18 mouse cellular contexts compared by ENCODE assay signal in the genomic region with DNA sequence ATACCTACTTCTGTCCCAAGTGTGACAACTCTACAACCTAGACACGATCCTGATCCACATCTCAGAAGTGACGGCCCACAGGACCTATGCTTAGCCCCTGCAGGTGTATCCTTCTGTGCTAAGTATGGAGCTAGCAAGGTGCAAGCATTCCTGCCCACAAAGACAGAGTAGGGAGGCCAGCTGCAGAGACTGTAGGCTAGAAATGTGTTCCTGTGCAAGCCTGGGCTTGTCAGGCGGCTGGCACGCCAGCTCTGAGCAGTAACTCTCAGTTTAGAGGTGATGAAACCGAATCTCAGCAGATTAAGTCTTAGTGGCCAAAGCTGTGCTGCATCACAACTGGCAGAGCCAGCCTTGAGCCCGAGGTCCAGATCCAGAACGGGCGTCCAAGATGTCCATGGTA. TPM values are rescaled to one million over a fixed set of nuclear protein-coding genes. Genes with fewer than 3 reads are reported as not detected.
DNase-seq lines count a peak whose midpoint lies in the region; ATAC-seq and TF ChIP-seq lines count a peak whose summit lies in the region.
"Had no signal": no experiment of that assay in that cellular context is flagged by ENCODE, and none has a peak within 500 bp of the region (broad histone marks: within the 10 kb centered on the region; RNA-seq: fewer than 3 reads in every experiment).

No protein-coding gene starts in this region.

- TF ChIP-seq EP300 in liver, postnatal 0 days (IDR thresholded peaks at IDR 0.05; ENCODE audit: low read depth): no peak

- no peak for DNase-seq in forebrain, embryonic 11.5 days (ENCODE audit: low spot score)
- no peak for DNase-seq in midbrain, embryonic 10.5 days (ENCODE audit: low spot score)
- DNase-seq in midbrain, embryonic 11.5 days (ENCODE audit: low spot score, missing footprints): no peak
- peak; percentile 13 for DNase-seq in embryonic facial prominence, embryonic 11.5 days (ENCODE audit: low spot score)
- DNase-seq in liver, postnatal 0 days: no peak
- DNase-seq: adrenal gland, postnatal 25 days; cerebellum, adult 11 months; cerebellum, postnatal 10 days; gastrocnemius, postnatal 25 days; kidney, adult 11 months; spleen, adult 18-20 months had no signal

- H3K27ac ChIP-seq in forebrain, embryonic 13.5 days: peak overlapping the region; percentile 0; the same call in 1 of the 2 replicates
- no peak overlapping the region for H3K27ac ChIP-seq in forebrain, embryonic 11.5 days (ENCODE audit: low read depth, low read length)
- peak overlapping the region; percentile 79 for H3K27ac ChIP-seq in midbrain, embryonic 10.5 days (replicated peaks)
- H3K27ac ChIP-seq in midbrain, embryonic 11.5 days (ENCODE audit: low read depth, low read length): no peak overlapping the region
- H3K27ac ChIP-seq in embryonic facial prominence, embryonic 11.5 days (replicated peaks; ENCODE audit: low read depth, low read length): no peak overlapping the region
- peak overlapping the region; percentile 84 for H3K27ac ChIP-seq in hindbrain, embryonic 15.5 days (replicated peaks)
- H3K27ac ChIP-seq in heart, embryonic 12.5 days (ENCODE audit: poor library complexity, severe bottlenecking): no peak overlapping the region
- H3K27ac ChIP-seq in liver, postnatal 0 days (ENCODE audit: low read depth): no peak overlapping the region
- H3K27ac ChIP-seq: embryonic facial prominence, embryonic 15.5 days; liver, embryonic 14.5 days; macrophage; neural tube, embryonic 12.5 days had no signal

- ATAC-seq in forebrain, embryonic 13.5 days: no peak
- ATAC-seq in forebrain, embryonic 11.5 days (replicated peaks; ENCODE audit: low FRiP score): no peak
- no peak for ATAC-seq in midbrain, embryonic 11.5 days (ENCODE audit: low FRiP score)
- ATAC-seq in embryonic facial prominence, embryonic 11.5 days (replicated peaks; ENCODE audit: insufficient number of reproducible peaks, low FRiP score, low TSS enrichment, low read depth): no peak
- ATAC-seq in hindbrain, embryonic 15.5 days (ENCODE audit: low FRiP score, low read depth): no peak
- no peak for ATAC-seq in heart, embryonic 12.5 days (ENCODE audit: insufficient number of reproducible peaks, low FRiP score)
- ATAC-seq in liver, postnatal 0 days: no peak

- peaks cover 17% of the 10 kb centered on the region; the same call in 1 of the 2 replicates for H3K36me3 ChIP-seq in forebrain, embryonic 13.5 days (ENCODE audit: poor library complexity, severe bottlenecking)
- H3K36me3 ChIP-seq in forebrain, embryonic 11.5 days (ENCODE audit: control insufficient read depth, insufficient read depth, low read length): no peaks in the 10 kb centered on the region; the same call in 1 of the 2 replicates
- H3K36me3 ChIP-seq in midbrain, embryonic 10.5 days: peaks cover 32% of the 10 kb centered on the region
- H3K36me3 ChIP-seq in midbrain, embryonic 11.5 days (ENCODE audit: control insufficient read depth, insufficient read depth, low read length): peaks cover 2% of the 10 kb centered on the region; the same call in 1 of the 2 replicates
- H3K36me3 ChIP-seq in embryonic facial prominence, embryonic 11.5 days (replicated peaks; ENCODE audit: control insufficient read depth, insufficient read depth, low read depth, low read length): no peaks in the 10 kb centered on the region
- no peaks in the 10 kb centered on the region for H3K36me3 ChIP-seq in hindbrain, embryonic 15.5 days
- H3K36me3 ChIP-seq in heart, embryonic 12.5 days: 0 out of 2 replicates have a peak, but pooled peaks cover 4% of the 10 kb centered on the region
- H3K36me3 ChIP-seq in liver, postnatal 0 days (replicated peaks; ENCODE audit: insufficient read depth, low read length): no peaks in the 10 kb centered on the region; the same call in 1 of the 2 replicates

- H3K27me3 ChIP-seq in forebrain, embryonic 13.5 days: no peaks in the 10 kb centered on the region
- no peaks in the 10 kb centered on the region for H3K27me3 ChIP-seq in forebrain, embryonic 11.5 days (ENCODE audit: control insufficient read depth, insufficient read depth, low read length)
- peaks cover 26% of the 10 kb centered on the region for H3K27me3 ChIP-seq in midbrain, embryonic 10.5 days (ENCODE audit: low read depth, poor library complexity, severe bottlenecking)
- peaks cover 3% of the 10 kb centered on the region; the same call in 1 of the 2 replicates for H3K27me3 ChIP-seq in midbrain, embryonic 11.5 days (ENCODE audit: control insufficient read depth, insufficient read depth, low read length)
- H3K27me3 ChIP-seq in embryonic facial prominence, embryonic 11.5 days (ENCODE audit: control insufficient read depth, insufficient read depth, low read length): no peaks in the 10 kb centered on the region
- H3K27me3 ChIP-seq in hindbrain, embryonic 15.5 days: no peaks in the 10 kb centered on the region
- no peaks in the 10 kb centered on the region; the same call in 1 of the 2 replicates for H3K27me3 ChIP-seq in heart, embryonic 12.5 days (replicated peaks)
- no peaks in the 10 kb centered on the region for H3K27me3 ChIP-seq in liver, postnatal 0 days (ENCODE audit: insufficient read depth, low read length)
- H3K27me3 ChIP-seq: embryonic facial prominence, embryonic 15.5 days had no signal

- H3K4me3 ChIP-seq in forebrain, embryonic 13.5 days: no peak overlapping the region
- H3K4me3 ChIP-seq in forebrain, embryonic 11.5 days (ENCODE audit: low read depth, low read length): no peak overlapping the region
- H3K4me3 ChIP-seq in midbrain, embryonic 10.5 days: no peak overlapping the region
- H3K4me3 ChIP-seq in midbrain, embryonic 11.5 days (ENCODE audit: low read depth, low read length): no peak overlapping the region
- no peak overlapping the region for H3K4me3 ChIP-seq in embryonic facial prominence, embryonic 11.5 days (ENCODE audit: low read depth, low read length)
- no peak overlapping the region for H3K4me3 ChIP-seq in hindbrain, embryonic 15.5 days
- H3K4me3 ChIP-seq in heart, embryonic 12.5 days: no peak overlapping the region
- no peak overlapping the region for H3K4me3 ChIP-seq in liver, postnatal 0 days (ENCODE audit: low read depth, low read length)
- H3K4me3 ChIP-seq: embryonic facial prominence, embryonic 15.5 days; neural tube, embryonic 12.5 days had no signal

- no peak overlapping the region for H3K4me2 ChIP-seq in forebrain, embryonic 13.5 days
- no peak overlapping the region for H3K4me2 ChIP-seq in forebrain, embryonic 11.5 days (ENCODE audit: low read depth, low read length, severe bottlenecking)
- H3K4me2 ChIP-seq in midbrain, embryonic 11.5 days: no peak overlapping the region
- no peak overlapping the region for H3K4me2 ChIP-seq in embryonic facial prominence, embryonic 11.5 days (ENCODE audit: low read depth, low read length)
- no peak overlapping the region for H3K4me2 ChIP-seq in hindbrain, embryonic 15.5 days
- no peak overlapping the region for H3K4me2 ChIP-seq in heart, embryonic 12.5 days
- no peak overlapping the region for H3K4me2 ChIP-seq in liver, postnatal 0 days (ENCODE audit: low read depth, low read length)
- H3K4me2 ChIP-seq: embryonic facial prominence, embryonic 15.5 days had no signal

- 90% methylated on average over 8 of the region's 8 CpGs for WGBS in forebrain, embryonic 13.5 days
- WGBS in forebrain, embryonic 11.5 days: 90% methylated on average over 8 of the region's 8 CpGs
- WGBS in midbrain, embryonic 10.5 days: 88% methylated on average over 8 of the region's 8 CpGs
- 89% methylated on average over 8 of the region's 8 CpGs for WGBS in midbrain, embryonic 11.5 days
- WGBS in embryonic facial prominence, embryonic 11.5 days: 83% methylated on average over 8 of the region's 8 CpGs
- WGBS in hindbrain, embryonic 15.5 days: 88% methylated on average over 8 of the region's 8 CpGs
- 80% methylated on average over 8 of the region's 8 CpGs for WGBS in heart, embryonic 12.5 days
- WGBS in liver, postnatal 0 days (ENCODE audit: insufficient replicate concordance): 79% methylated on average over 8 of the region's 8 CpGs

- no peak overlapping the region for H3K9ac ChIP-seq in forebrain, embryonic 13.5 days
- H3K9ac ChIP-seq in forebrain, embryonic 11.5 days (ENCODE audit: low read length): no peak overlapping the region
- no peak overlapping the region for H3K9ac ChIP-seq in midbrain, embryonic 11.5 days (ENCODE audit: low read length)
- no peak overlapping the region for H3K9ac ChIP-seq in embryonic facial prominence, embryonic 11.5 days (replicated peaks; ENCODE audit: low read length)
- H3K9ac ChIP-seq in hindbrain, embryonic 15.5 days: no peak overlapping the region
- no peak overlapping the region for H3K9ac ChIP-seq in heart, embryonic 12.5 days
- no peak overlapping the region for H3K9ac ChIP-seq in liver, postnatal 0 days (replicated peaks)
- H3K9ac ChIP-seq: embryonic facial prominence, embryonic 15.5 days; liver, embryonic 14.5 days; neural tube, embryonic 12.5 days had no signal

- H3K4me1 ChIP-seq in forebrain, embryonic 13.5 days: peaks cover 28% of the 10 kb centered on the region
- peaks cover 13% of the 10 kb centered on the region for H3K4me1 ChIP-seq in forebrain, embryonic 11.5 days (replicated peaks; ENCODE audit: control insufficient read depth, insufficient read depth, low read length)
- H3K4me1 ChIP-seq in midbrain, embryonic 10.5 days: peaks cover 51% of the 10 kb centered on the region
- H3K4me1 ChIP-seq in midbrain, embryonic 11.5 days (ENCODE audit: control insufficient read depth, insufficient read depth, low read length): peaks cover 11% of the 10 kb centered on the region
- H3K4me1 ChIP-seq in embryonic facial prominence, embryonic 11.5 days (ENCODE audit: control insufficient read depth, insufficient read depth, low read length): peaks cover 2% of the 10 kb centered on the region; the same call in 1 of the 2 replicates
- peaks cover 35% of the 10 kb centered on the region for H3K4me1 ChIP-seq in hindbrain, embryonic 15.5 days (replicated peaks)
- H3K4me1 ChIP-seq in heart, embryonic 12.5 days (replicated peaks): no peaks in the 10 kb centered on the region
- H3K4me1 ChIP-seq in liver, postnatal 0 days (ENCODE audit: insufficient read depth): no peaks in the 10 kb centered on the region
- H3K4me1 ChIP-seq: embryonic facial prominence, embryonic 15.5 days had no signal

- TF ChIP-seq CTCF in liver, postnatal 0 days (IDR thresholded peaks at IDR 0.05; ENCODE audit: low read depth): no peak

- H3K9me3 ChIP-seq in forebrain, embryonic 13.5 days (replicated peaks): no peaks in the 10 kb centered on the region
- H3K9me3 ChIP-seq in forebrain, embryonic 11.5 days (ENCODE audit: control insufficient read depth, low read length): no peaks in the 10 kb centered on the region
- H3K9me3 ChIP-seq in midbrain, embryonic 10.5 days (replicated peaks): no peaks in the 10 kb centered on the region
- H3K9me3 ChIP-seq in midbrain, embryonic 11.5 days (ENCODE audit: control insufficient read depth, low read length): no peaks in the 10 kb centered on the region
- H3K9me3 ChIP-seq in embryonic facial prominence, embryonic 11.5 days (replicated peaks; ENCODE audit: control insufficient read depth, low read length): no peaks in the 10 kb centered on the region
- no peaks in the 10 kb centered on the region for H3K9me3 ChIP-seq in hindbrain, embryonic 15.5 days
- no peaks in the 10 kb centered on the region for H3K9me3 ChIP-seq in heart, embryonic 12.5 days (replicated peaks)
- no peaks in the 10 kb centered on the region for H3K9me3 ChIP-seq in liver, postnatal 0 days (ENCODE audit: low read length)
- H3K9me3 ChIP-seq: embryonic facial prominence, embryonic 15.5 days; neural tube, embryonic 12.5 days had no signal

RNA-seq across cellular contexts. Expression of gene Rspry1, which starts 33.6 kb away (rescaled TPM):
- polyA plus RNA-seq in forebrain, embryonic 13.5 days (2015; fragmentation: Nextera tagmentation; extraction: Ambion mirVana): 48.1 and 54.3 TPM in 2 replicates
- 53.4 and 55.2 TPM in 2 replicates for polyA plus RNA-seq in forebrain, embryonic 11.5 days (2014; fragmentation: Nextera tagmentation; extraction: Ambion mirVana)
- 45.2 and 49.5 TPM in 2 replicates for polyA plus RNA-seq in midbrain, embryonic 10.5 days (2016; fragmentation: Nextera tagmentation; extraction: Ambion mirVana)
- 50.7 and 51.9 TPM in 2 replicates for polyA plus RNA-seq in midbrain, embryonic 11.5 days (2014; fragmentation: Nextera tagmentation; extraction: Ambion mirVana)
- polyA plus RNA-seq in embryonic facial prominence, embryonic 11.5 days (2014; fragmentation: Nextera tagmentation; extraction: Ambion mirVana): 45.4 and 47.4 TPM in 2 replicates
- 45.5 and 48.7 TPM in 2 replicates for polyA plus RNA-seq in hindbrain, embryonic 15.5 days (2015; fragmentation: Nextera tagmentation; extraction: Ambion mirVana)
- polyA plus RNA-seq in heart, embryonic 12.5 days (2016; fragmentation: Nextera tagmentation; extraction: Ambion mirVana): 25.4 and 26.0 TPM in 2 replicates
- 10.2 and 11.1 TPM in 2 replicates for polyA plus RNA-seq in liver, postnatal 0 days (2015; fragmentation: Nextera tagmentation; extraction: Ambion mirVana)

RNA-seq across cellular contexts. Expression of gene Fam192a, which starts 33.7 kb away (rescaled TPM):
- polyA plus RNA-seq in forebrain, embryonic 13.5 days (2015; fragmentation: Nextera tagmentation; extraction: Ambion mirVana): 108 TPM in 2 replicates
- polyA plus RNA-seq in forebrain, embryonic 11.5 days (2014; fragmentation: Nextera tagmentation; extraction: Ambion mirVana): 102 and 108 TPM in 2 replicates
- 91.8 and 98.8 TPM in 2 replicates for polyA plus RNA-seq in midbrain, embryonic 10.5 days (2016; fragmentation: Nextera tagmentation; extraction: Ambion mirVana)
- 107 and 127 TPM in 2 replicates for polyA plus RNA-seq in midbrain, embryonic 11.5 days (2014; fragmentation: Nextera tagmentation; extraction: Ambion mirVana)
- 106 and 109 TPM in 2 replicates for polyA plus RNA-seq in embryonic facial prominence, embryonic 11.5 days (2014; fragmentation: Nextera tagmentation; extraction: Ambion mirVana)
- 63.8 and 69.1 TPM in 2 replicates for polyA plus RNA-seq in hindbrain, embryonic 15.5 days (2015; fragmentation: Nextera tagmentation; extraction: Ambion mirVana)
- 44.9 and 48.1 TPM in 2 replicates for polyA plus RNA-seq in heart, embryonic 12.5 days (2016; fragmentation: Nextera tagmentation; extraction: Ambion mirVana)
- 23.6 and 24.2 TPM in 2 replicates for polyA plus RNA-seq in liver, postnatal 0 days (2015; fragmentation: Nextera tagmentation; extraction: Ambion mirVana)

RNA-seq across cellular contexts. Expression of gene Cpne2, which starts 35.3 kb away (rescaled TPM):
- 14.3 and 18.6 TPM in 2 replicates for polyA plus RNA-seq in forebrain, embryonic 13.5 days (2015; fragmentation: Nextera tagmentation; extraction: Ambion mirVana)
- 19.9 and 23.1 TPM in 2 replicates for polyA plus RNA-seq in forebrain, embryonic 11.5 days (2014; fragmentation: Nextera tagmentation; extraction: Ambion mirVana)
- 13.6 and 17.6 TPM in 2 replicates for polyA plus RNA-seq in midbrain, embryonic 10.5 days (2016; fragmentation: Nextera tagmentation; extraction: Ambion mirVana)
- 11.1 and 12.4 TPM in 2 replicates for polyA plus RNA-seq in midbrain, embryonic 11.5 days (2014; fragmentation: Nextera tagmentation; extraction: Ambion mirVana)
- 6.9 and 8.8 TPM in 2 replicates for polyA plus RNA-seq in embryonic facial prominence, embryonic 11.5 days (2014; fragmentation: Nextera tagmentation; extraction: Ambion mirVana)
- 19.4 and 26.4 TPM in 2 replicates for polyA plus RNA-seq in hindbrain, embryonic 15.5 days (2015; fragmentation: Nextera tagmentation; extraction: Ambion mirVana)
- polyA plus RNA-seq in heart, embryonic 12.5 days (2016; fragmentation: Nextera tagmentation; extraction: Ambion mirVana): 7.0 and 7.7 TPM in 2 replicates
- 3.9 and 4.2 TPM in 2 replicates for polyA plus RNA-seq in liver, postnatal 0 days (2015; fragmentation: Nextera tagmentation; extraction: Ambion mirVana)

Comparison
In these comparisons a context has a peak if more than half of its experiments do, and no peak if none do; other contexts are left out.
1. H3K27ac ChIP-seq: peak in forebrain, embryonic 13.5 days (single experiment), midbrain, embryonic 10.5 days (single experiment) and hindbrain, embryonic 15.5 days (single experiment); none in forebrain, embryonic 11.5 days (single experiment), midbrain, embryonic 11.5 days (single experiment), embryonic facial prominence, embryonic 11.5 days (single experiment), heart, embryonic 12.5 days (single experiment) and liver, postnatal 0 days (single experiment).